Mouse (Mus musculus): ENCODE measurements around the gene Gm765.

GRCm38 (mm10) chr6:98307647-98308046, 34.9 kb downstream of the Gm765 start:
- TF ChIP-seq POLR2A (IDR thresholded peaks at IDR 0.05; ENCODE audit: low read depth, low read length) (no peak), CTCF (IDR thresholded peaks at IDR 0.05; ENCODE audit: extremely low read depth, insufficient read length, insufficient replicate concordance, low read depth, low read length) (no peak)

All from small intestine, adult 2 months (tissue).